Comparison of ENCODE assay signal across 9 mouse cellular contexts in genomic region chr19:53517370-53518096, GRCm38 (mm10). TPM values are rescaled to one million over a fixed set of nuclear protein-coding genes. Genes with fewer than 3 reads are reported as not detected.
DNase-seq lines count a peak whose midpoint lies in the region; ATAC-seq and TF ChIP-seq lines count a peak whose summit lies in the region.
"Had no signal": no experiment of that assay in that cellular context is flagged by ENCODE, and none has a peak within 500 bp of the region (broad histone marks: within the 10 kb centered on the region; RNA-seq: fewer than 3 reads in every experiment).

No protein-coding gene starts in this region.

- CTCF ChIA-PET in Patski (lab: Charles Lee): interaction anchor here (0.8 to 2.6 kb wide), 9 partner anchors 14 to 123 kb away, joined by 3 to 12 read pairs (median 4); no protein-coding TSS in a partner anchor

- H3K36me3 ChIP-seq in kidney, embryonic 15.5 days: no peaks in the 10 kb centered on the region
- no peaks in the 10 kb centered on the region for H3K36me3 ChIP-seq in midbrain, embryonic 16.5 days (ENCODE audit: control insufficient read depth, insufficient read depth, low read length)
- H3K36me3 ChIP-seq: liver, embryonic 12.5 days had no signal

- H3K4me3 ChIP-seq in kidney, embryonic 15.5 days (replicated peaks): no peak overlapping the region
- H3K4me3 ChIP-seq in midbrain, embryonic 16.5 days (ENCODE audit: low read depth, low read length): no peak overlapping the region
- no peak overlapping the region for H3K4me3 ChIP-seq in layer of hippocampus, adult 2 months
- H3K4me3 ChIP-seq: liver, embryonic 12.5 days had no signal

- H3K27me3 ChIP-seq in kidney, embryonic 15.5 days: peaks cover 30% of the 10 kb centered on the region; the same call in 1 of the 2 replicates
- no peaks in the 10 kb centered on the region for H3K27me3 ChIP-seq in Patski
- H3K27me3 ChIP-seq in midbrain, embryonic 16.5 days (ENCODE audit: control insufficient read depth, insufficient read depth, low read depth, low read length): no peaks in the 10 kb centered on the region; the same call in 1 of the 2 replicates

- no peak for ATAC-seq in kidney, embryonic 15.5 days (replicated peaks; ENCODE audit: low FRiP score)
- ATAC-seq in Patski: peak; percentile 80
- ATAC-seq in midbrain, embryonic 16.5 days: peak; percentile 76
- ATAC-seq: liver, embryonic 12.5 days had no signal

- no peaks in the 10 kb centered on the region for H3K9me3 ChIP-seq in kidney, embryonic 15.5 days (replicated peaks)
- no peaks in the 10 kb centered on the region for H3K9me3 ChIP-seq in midbrain, embryonic 16.5 days (replicated peaks; ENCODE audit: control insufficient read depth, low read length, poor library complexity, severe bottlenecking)
- H3K9me3 ChIP-seq: liver, embryonic 12.5 days had no signal

- no peak for TF ChIP-seq CTCF in Patski (IDR thresholded peaks at IDR 0.05)
- TF ChIP-seq CTCF in layer of hippocampus, adult 2 months (conservative IDR thresholded peaks at IDR 0.05): no peak

- WGBS in kidney, embryonic 15.5 days: 42% methylated on average over 18 of the region's 18 CpGs
- 19% methylated on average over 18 of the region's 18 CpGs for WGBS in midbrain, embryonic 16.5 days

- no peak overlapping the region for H3K4me2 ChIP-seq in kidney, embryonic 15.5 days
- H3K4me2 ChIP-seq in midbrain, embryonic 16.5 days (ENCODE audit: low read length): no peak overlapping the region
- H3K4me2 ChIP-seq: liver, embryonic 12.5 days had no signal

- peaks cover 17% of the 10 kb centered on the region for H3K4me1 ChIP-seq in kidney, embryonic 15.5 days
- H3K4me1 ChIP-seq in midbrain, embryonic 16.5 days (ENCODE audit: control insufficient read depth, insufficient read depth, low read length): no peaks in the 10 kb centered on the region

- POLR2A ChIA-PET in Patski (lab: Charles Lee): interaction anchor here (0.7 to 1.5 kb wide), 3 partner anchors 10 to 98 kb away, joined by 3 to 5 read pairs (median 4); no protein-coding TSS in a partner anchor

- in situ Hi-C loops in Patski (cut with MboI; ENCODE audit: low pct_unique_long_range_greater_than_20kb): no loop called here

- DNase-seq in kidney, adult 11 months: peak; percentile 19
- DNase-seq in Patski (ENCODE audit: low read depth, low spot score): peak; percentile 83
- peak; percentile 75 to 78 for DNase-seq in cerebellum, postnatal 36 days
- no peak for DNase-seq in layer of hippocampus, adult 2 months (ENCODE audit: low spot score in 2 of 2)
- no peak for DNase-seq in frontal cortex, postnatal 14 days (ENCODE audit: low spot score in 2 of 2)
- DNase-seq in embryo, embryonic 10 days (ENCODE audit: low spot score): no peak

- no peak overlapping the region for H3K27ac ChIP-seq in kidney, embryonic 15.5 days
- H3K27ac ChIP-seq in midbrain, embryonic 16.5 days (ENCODE audit: low read length): no peak overlapping the region
- H3K27ac ChIP-seq in layer of hippocampus, adult 2 months: no peak overlapping the region
- H3K27ac ChIP-seq: liver, embryonic 12.5 days had no signal

- H3K9ac ChIP-seq in kidney, embryonic 15.5 days: no peak overlapping the region
- H3K9ac ChIP-seq in midbrain, embryonic 16.5 days (ENCODE audit: low read depth, low read length): no peak overlapping the region
- H3K9ac ChIP-seq: liver, embryonic 12.5 days had no signal

RNA-seq across cellular contexts. Expression of gene Dusp5, which starts 11.4 kb away (rescaled TPM):
- 11.0 and 11.1 TPM in 2 replicates for polyA plus RNA-seq in kidney, embryonic 15.5 days (2015; fragmentation: Nextera tagmentation; extraction: Ambion mirVana)
- polyA plus RNA-seq in Patski (2021): 20.1 TPM
- polyA plus RNA-seq in midbrain, embryonic 16.5 days (2015; fragmentation: Nextera tagmentation; extraction: Ambion mirVana): 2.2 and 3.0 TPM in 2 replicates
- total RNA-seq in layer of hippocampus, adult 2 months (2021): 10 to 100 TPM; 20.5 to 24.5 TPM

Comparison
In these comparisons a context has a peak if more than half of its experiments do, and no peak if none do; other contexts are left out.
1. DNase-seq: peak in kidney, adult 11 months (single experiment), Patski (single experiment) and cerebellum, postnatal 36 days (2 of 2); none in layer of hippocampus, adult 2 months (0 of 2), frontal cortex, postnatal 14 days (0 of 2) and embryo, embryonic 10 days (single experiment).